Mouse (Mus musculus): ENCODE data around the gene Txndc2. TPM values are rescaled to one million over a fixed set of nuclear protein-coding genes. Genes with fewer than 3 reads are reported as not detected.

Txndc2 gene
- polyA plus RNA-seq, 1 experiment from 2014 or later, result 0.18 TPM

DNA sequence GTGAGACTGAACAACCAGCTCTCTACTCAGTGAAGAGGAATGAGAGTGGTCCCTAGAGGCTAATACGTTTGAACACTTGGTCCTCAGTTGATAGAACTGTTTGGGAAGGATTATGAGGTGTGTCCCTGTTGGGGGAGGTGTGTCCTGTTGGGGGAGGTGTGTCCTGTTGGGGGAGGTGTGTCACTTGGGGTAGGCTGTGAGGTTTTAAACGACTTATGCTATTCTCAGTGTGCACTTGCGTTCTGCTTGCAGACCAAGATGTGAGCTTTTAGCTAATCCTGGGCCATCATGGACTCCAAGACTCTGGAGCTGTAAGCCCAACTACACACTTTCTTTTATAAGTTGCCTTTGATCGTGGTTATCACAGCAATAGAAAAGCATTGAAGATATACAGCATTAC, 27.1 kb upstream of the Txndc2 start:
- H3K27ac ChIP-seq, result no peak overlapping the region
- H3K4me1 ChIP-seq (replicated peaks), result no peaks in the 10 kb centered on the region
- ATAC-seq (ENCODE audit: low FRiP score), result no peak
- H3K9me3 ChIP-seq, result no peaks in the 10 kb centered on the region
- H3K9ac ChIP-seq, result no peak overlapping the region
- no peak overlapping the region for H3K4me3 ChIP-seq
- 94% methylated on average over 4 of the region's 4 CpGs for WGBS
- no peaks in the 10 kb centered on the region for H3K27me3 ChIP-seq
- peaks cover 12% of the 10 kb centered on the region for H3K36me3 ChIP-seq
- H3K4me2 ChIP-seq, result no peak overlapping the region

GRCm38 (mm10) chr17:65667792-65668191, 25.8 kb upstream of the Txndc2 start:
- WGBS, result 91% methylated on average over 14 of the region's 14 CpGs
- Histone ChIP-seq H3K27ac (no peak overlapping the region), H3K4me1 (replicated peaks) (no peaks in the 10 kb centered on the region), H3K4me3 (no peak overlapping the region), H3K27me3 (no peaks in the 10 kb centered on the region), H3K4me2 (no peak overlapping the region), H3K36me3 (peaks cover 12% of the 10 kb centered on the region), H3K9ac (no peak overlapping the region), H3K9me3 (no peaks in the 10 kb centered on the region)
- no peak for ATAC-seq (ENCODE audit: low FRiP score)

- H3K4me1 ChIP-seq (replicated peaks), result no peaks in the 10 kb centered on the region
- H3K36me3 ChIP-seq, result peaks cover 15% of the 10 kb centered on the region
- no peak overlapping the region for H3K27ac ChIP-seq
- no peak overlapping the region for H3K9ac ChIP-seq
- no peaks in the 10 kb centered on the region for H3K27me3 ChIP-seq
- no peak overlapping the region for H3K4me2 ChIP-seq
- no peak overlapping the region for H3K4me3 ChIP-seq
- no peak for ATAC-seq (ENCODE audit: low FRiP score)
- H3K9me3 ChIP-seq, result no peaks in the 10 kb centered on the region
- WGBS, result 86% methylated on average over 17 of the region's 17 CpGs
Measured at GRCm38 (mm10) chr17:65666388-65667161, 24.6 kb upstream of the Txndc2 start.

- WGBS, result 92% methylated on average over 12 of the region's 12 CpGs
- no peak for ATAC-seq (ENCODE audit: low FRiP score)
- H3K27ac ChIP-seq, result no peak overlapping the region
- H3K4me1 ChIP-seq (replicated peaks), result no peaks in the 10 kb centered on the region
- no peak overlapping the region for H3K4me2 ChIP-seq
- peaks cover 15% of the 10 kb centered on the region for H3K36me3 ChIP-seq
- H3K9ac ChIP-seq, result no peak overlapping the region
- no peaks in the 10 kb centered on the region for H3K9me3 ChIP-seq
- H3K27me3 ChIP-seq, result no peaks in the 10 kb centered on the region
- no peak overlapping the region for H3K4me3 ChIP-seq
Measured at GRCm38 (mm10) chr17:65665786-65666387, 23.9 kb upstream of the Txndc2 start.

DNA sequence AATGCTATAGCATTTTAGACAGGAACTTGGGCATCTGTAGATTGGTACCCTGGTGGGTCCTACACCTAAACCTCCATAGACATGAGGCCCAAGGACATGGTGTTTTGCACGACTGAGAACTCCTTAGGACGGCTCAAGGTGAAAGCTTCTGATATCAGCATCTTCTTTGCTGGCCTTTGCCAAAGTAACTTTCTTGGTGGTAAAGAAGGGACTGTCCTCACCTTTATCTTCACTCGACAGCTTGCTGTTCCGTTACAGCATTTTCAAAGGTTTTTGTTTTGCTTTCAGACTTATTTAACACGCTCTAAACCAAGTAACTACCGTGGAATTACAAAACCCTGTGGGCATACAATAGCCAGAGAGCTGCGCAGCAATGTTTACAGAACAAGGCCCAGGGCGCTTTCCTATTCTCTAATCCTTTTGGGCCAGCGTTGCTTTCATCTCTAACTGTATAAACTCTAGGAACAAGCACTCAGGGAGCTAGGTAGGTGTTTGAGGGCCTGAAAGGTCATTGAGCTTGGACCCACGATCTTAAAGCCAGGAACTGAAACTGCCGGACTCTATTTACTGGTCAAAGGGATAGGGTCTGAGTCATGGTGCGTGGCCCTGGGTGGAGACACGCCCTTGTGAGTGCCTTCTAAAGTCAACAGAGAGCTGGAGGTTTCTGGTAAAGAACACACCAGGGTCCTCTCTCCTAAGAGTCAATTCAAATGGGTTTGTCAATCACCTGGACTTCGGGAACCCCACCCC, 21.5 kb upstream of the Txndc2 start:
- H3K27ac ChIP-seq, result no peak overlapping the region
- no peak overlapping the region for H3K4me3 ChIP-seq
- H3K4me2 ChIP-seq, result no peak overlapping the region
- ATAC-seq (ENCODE audit: low FRiP score), result no peak
- H3K9ac ChIP-seq, result no peak overlapping the region
- 80% methylated on average over 14 of the region's 14 CpGs for WGBS
- peaks cover 15% of the 10 kb centered on the region for H3K36me3 ChIP-seq
- no peaks in the 10 kb centered on the region for H3K9me3 ChIP-seq
- no peaks in the 10 kb centered on the region for H3K27me3 ChIP-seq
- no peaks in the 10 kb centered on the region for H3K4me1 ChIP-seq (replicated peaks)

GRCm38 (mm10) chr17:65662662-65663061, 20.7 kb upstream of the Txndc2 start:
- Histone ChIP-seq H3K9me3 (no peaks in the 10 kb centered on the region), H3K4me1 (replicated peaks) (no peaks in the 10 kb centered on the region), H3K4me3 (no peak overlapping the region), H3K9ac (no peak overlapping the region), H3K27ac (no peak overlapping the region), H3K27me3 (no peaks in the 10 kb centered on the region), H3K4me2 (no peak overlapping the region), H3K36me3 (peaks cover 15% of the 10 kb centered on the region)
- 81% methylated on average over 3 of the region's 3 CpGs for WGBS
- no peak for ATAC-seq (ENCODE audit: low FRiP score)

GRCm38 (mm10) chr17:65658416-65658815, 16.4 kb upstream of the Txndc2 start:
- Histone ChIP-seq H3K27ac (no peak overlapping the region), H3K9me3 (no peaks in the 10 kb centered on the region), H3K4me2 (no peak overlapping the region), H3K27me3 (no peaks in the 10 kb centered on the region), H3K36me3 (peaks cover 8% of the 10 kb centered on the region; the same call in 1 of the 2 replicates), H3K4me3 (no peak overlapping the region), H3K9ac (no peak overlapping the region), H3K4me1 (replicated peaks) (no peaks in the 10 kb centered on the region)
- no peak for ATAC-seq (ENCODE audit: low FRiP score)
- WGBS, result 83% methylated on average over 2 of the region's 2 CpGs

GRCm38 (mm10) chr17:65657958-65658357, 16.0 kb upstream of the Txndc2 start:
- Histone ChIP-seq H3K27me3 (no peaks in the 10 kb centered on the region), H3K9me3 (no peaks in the 10 kb centered on the region), H3K36me3 (peaks cover 12% of the 10 kb centered on the region), H3K4me2 (no peak overlapping the region), H3K27ac (no peak overlapping the region), H3K4me1 (replicated peaks) (no peaks in the 10 kb centered on the region), H3K9ac (no peak overlapping the region), H3K4me3 (no peak overlapping the region)
- ATAC-seq (ENCODE audit: low FRiP score), result no peak
- 88% methylated on average over 9 of the region's 9 CpGs for WGBS

DNA sequence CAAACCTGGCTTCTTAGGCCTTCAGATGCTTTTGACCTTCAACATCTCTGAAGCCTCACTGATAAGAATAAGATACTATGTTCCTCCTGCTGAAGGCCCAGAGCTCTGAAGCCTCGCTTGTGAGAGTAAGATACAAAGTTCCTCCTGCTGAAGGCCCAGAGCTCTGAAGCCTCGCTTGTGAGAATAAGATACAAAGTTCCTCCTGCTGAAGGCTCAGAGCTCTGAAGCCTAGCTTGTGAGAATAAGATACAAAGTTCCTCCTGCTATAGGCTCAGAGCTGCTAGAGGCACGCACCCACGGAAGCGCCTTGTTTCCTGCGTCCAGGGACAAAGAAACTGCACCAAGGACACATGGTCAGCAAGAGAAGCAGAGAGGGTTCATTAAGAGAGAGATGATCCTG, 14.8 kb upstream of the Txndc2 start:
- Histone ChIP-seq H3K36me3 (peaks cover 21% of the 10 kb centered on the region), H3K27me3 (no peaks in the 10 kb centered on the region), H3K27ac (no peak overlapping the region), H3K4me2 (no peak overlapping the region), H3K9me3 (no peaks in the 10 kb centered on the region), H3K9ac (no peak overlapping the region), H3K4me1 (replicated peaks) (no peaks in the 10 kb centered on the region), H3K4me3 (no peak overlapping the region)
- ATAC-seq (ENCODE audit: low FRiP score), result no peak
- WGBS, result 96% methylated on average over 6 of the region's 6 CpGs

- Histone ChIP-seq H3K27ac (no peak overlapping the region), H3K4me1 (replicated peaks) (no peaks in the 10 kb centered on the region), H3K4me2 (no peak overlapping the region), H3K36me3 (peaks cover 26% of the 10 kb centered on the region), H3K9ac (no peak overlapping the region), H3K27me3 (no peaks in the 10 kb centered on the region), H3K9me3 (no peaks in the 10 kb centered on the region), H3K4me3 (no peak overlapping the region)
- whole genome bisulfite sequencing, result 87% methylated on average over 8 of the region's 8 CpGs
- ATAC-seq (ENCODE audit: low FRiP score), result no peak
Measured at GRCm38 (mm10) chr17:65656076-65656475, 14.1 kb upstream of the Txndc2 start.

DNA sequence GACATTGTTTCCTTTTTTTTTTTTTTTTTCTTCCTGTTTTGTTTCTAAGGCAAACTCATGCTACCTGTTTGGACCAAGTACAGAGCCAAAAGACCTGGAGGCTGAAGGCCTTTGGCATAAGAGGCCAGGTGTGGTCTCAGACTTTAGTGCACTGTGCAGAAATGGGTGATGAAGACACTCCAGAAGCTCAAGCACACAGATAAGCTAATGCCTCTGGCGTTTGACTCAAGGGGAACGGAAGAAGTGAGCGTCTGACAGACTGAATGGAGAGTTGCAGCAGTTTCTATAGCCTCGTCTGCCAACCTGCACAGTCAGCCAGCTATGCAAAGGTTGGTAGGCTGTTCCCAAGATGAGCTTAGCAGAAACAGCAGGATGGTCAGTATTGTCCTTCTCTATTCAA, 13.6 kb upstream of the Txndc2 start:
- Histone ChIP-seq H3K36me3 (peaks cover 27% of the 10 kb centered on the region), H3K9ac (no peak overlapping the region), H3K27ac (no peak overlapping the region), H3K27me3 (no peaks in the 10 kb centered on the region), H3K4me2 (no peak overlapping the region), H3K4me3 (no peak overlapping the region), H3K4me1 (replicated peaks) (no peaks in the 10 kb centered on the region), H3K9me3 (no peaks in the 10 kb centered on the region)
- 72% methylated on average over 4 of the region's 4 CpGs for WGBS
- ATAC-seq (ENCODE audit: low FRiP score), result no peak

DNA sequence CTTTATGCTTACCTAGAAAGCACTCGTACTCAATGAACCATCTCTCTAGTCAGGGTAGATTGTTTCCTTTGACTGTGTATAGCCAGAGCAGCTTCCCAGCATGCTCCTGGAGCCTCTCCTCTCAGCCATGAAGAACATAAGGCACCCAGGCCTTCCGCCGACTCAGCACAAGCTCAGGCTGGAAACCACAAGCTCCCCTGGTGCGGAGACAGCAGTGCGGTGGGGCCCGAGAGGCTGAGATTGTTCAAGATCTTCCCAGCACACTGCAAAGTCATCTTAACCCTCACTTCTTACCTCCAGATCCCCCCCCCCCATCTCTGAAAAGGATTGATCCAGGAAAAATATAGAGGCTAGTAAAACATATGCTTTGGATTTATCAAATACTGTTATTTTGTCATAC, 8.6 kb upstream of the Txndc2 start:
- 89% methylated on average over 6 of the region's 6 CpGs for WGBS
- Histone ChIP-seq H3K4me3 (no peak overlapping the region), H3K9me3 (no peaks in the 10 kb centered on the region), H3K4me2 (no peak overlapping the region), H3K27me3 (no peaks in the 10 kb centered on the region), H3K36me3 (peaks cover 30% of the 10 kb centered on the region), H3K27ac (no peak overlapping the region), H3K9ac (no peak overlapping the region), H3K4me1 (replicated peaks) (no peaks in the 10 kb centered on the region; the same call in 1 of the 2 replicates)
- ATAC-seq (ENCODE audit: low FRiP score), result no peak
